Mouse (Mus musculus): ENCODE measurements around the gene Mlxipl.

Mlxipl gene

GRCm38 (mm10) chr5:135148715-135149052, 59.0 kb downstream of the Mlxipl start:
- no peak for DNase-seq

- peak; percentile 98 to 100 for DNase-seq
Observed at GRCm38 (mm10) chr5:135149053-135149819, 59.5 kb downstream of the Mlxipl start, which contains the start of gene Tbl2. Tbl2 (plus strand) TSS chr5:135149657.

DNA sequence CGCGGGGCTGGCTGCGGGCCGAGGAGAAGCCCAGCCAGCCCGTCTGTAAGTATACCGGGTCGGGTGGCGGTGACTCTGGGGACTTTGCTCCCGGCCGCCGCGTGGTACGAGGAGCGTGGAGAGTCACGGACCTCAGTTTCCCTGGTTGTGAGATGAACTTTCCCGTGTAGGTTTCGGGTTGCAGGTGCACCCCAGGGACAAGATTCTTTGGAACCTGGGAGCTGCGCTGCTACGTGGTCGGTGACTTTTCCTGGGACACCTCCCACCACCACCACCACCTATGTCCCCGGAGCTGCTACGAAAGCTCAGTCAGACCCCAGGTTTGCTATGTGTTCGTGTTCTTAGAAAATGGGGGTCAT, 60.1 kb downstream of the Mlxipl start:
- no peak for DNase-seq

DNA sequence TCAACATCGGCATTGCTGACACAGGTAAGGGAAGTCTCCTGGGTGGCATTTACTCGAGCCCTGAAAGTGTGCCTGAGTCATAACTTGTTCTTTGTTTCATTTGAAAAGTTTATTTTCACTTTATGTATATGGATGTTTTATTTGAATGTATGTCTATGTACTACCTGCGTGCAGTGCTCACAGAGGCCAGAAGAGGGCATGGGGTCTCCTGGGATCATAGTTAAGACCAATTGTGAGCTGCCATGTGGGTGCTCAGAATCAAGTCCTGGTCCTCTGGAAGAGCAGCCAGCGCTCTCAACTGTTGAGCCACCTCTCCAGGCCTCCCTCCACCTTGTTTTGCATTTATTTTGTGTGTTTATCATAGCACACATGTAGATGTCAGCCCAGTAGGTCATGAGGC, 66.8 kb downstream of the Mlxipl start:
- no peak for DNase-seq

GRCm38 (mm10) chr5:135161221-135161620, 71.5 kb downstream of the Mlxipl start:
- no peak for DNase-seq

- no peak for DNase-seq
Observed at GRCm38 (mm10) chr5:135161650-135162049, 72.0 kb downstream of the Mlxipl start.

DNA sequence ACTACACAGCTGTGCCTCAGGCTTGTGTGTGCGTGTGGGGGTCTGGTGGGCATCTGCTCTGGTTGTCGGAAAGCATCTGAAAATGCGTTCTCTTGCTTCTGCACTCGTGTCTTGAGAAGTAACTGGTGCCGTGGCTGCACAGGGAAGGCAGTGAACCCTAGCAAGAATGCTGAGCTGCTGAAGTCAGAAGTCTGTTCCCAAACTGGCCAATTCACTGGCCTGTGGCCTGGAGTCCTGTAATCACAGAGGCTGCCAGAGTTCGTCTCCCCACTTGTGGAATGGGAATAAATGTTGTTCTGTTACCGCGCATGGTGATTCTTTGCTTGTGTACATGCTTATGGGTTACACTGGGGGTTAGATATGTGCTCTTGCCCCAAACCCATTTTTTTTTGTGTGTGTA, 72.7 kb downstream of the Mlxipl start:
- DNase-seq: no peak

DNA sequence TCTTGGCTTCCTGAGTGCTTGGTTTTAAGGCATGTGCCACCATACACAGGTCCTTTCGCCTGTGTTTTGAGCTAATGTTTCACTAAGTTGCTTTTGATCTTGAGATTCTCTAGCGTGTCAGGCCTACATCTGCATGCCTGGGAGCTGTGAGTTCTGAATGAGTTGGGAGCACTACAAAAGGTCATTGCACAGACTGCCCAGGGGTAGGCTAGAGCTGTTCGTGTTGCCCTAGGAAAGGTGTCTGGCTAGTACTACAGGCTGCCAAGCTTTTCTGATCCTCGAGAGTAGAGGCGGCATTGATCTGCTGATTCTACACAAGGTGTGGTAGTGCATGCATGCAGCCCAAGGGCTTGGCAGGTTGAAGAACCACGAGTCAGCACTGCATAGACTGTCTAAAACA, 73.1 kb downstream of the Mlxipl start:
- DNase-seq: no peak

GRCm38 (mm10) chr5:135166909-135167308, 77.2 kb downstream of the Mlxipl start:
- DNase-seq: no peak

GRCm38 (mm10) chr5:135167469-135167868, 77.8 kb downstream of the Mlxipl start:
- no peak for DNase-seq

GRCm38 (mm10) chr5:135168063-135169062, 78.7 kb downstream of the Mlxipl start, which contains the start of gene Bcl7b:
Bcl7b (plus strand) TSS chr5:135168283.
- DNase-seq: peak; percentile 95 to 97

- DNase-seq: no peak
Observed at GRCm38 (mm10) chr5:135169479-135169878, 79.8 kb downstream of the Mlxipl start.

DNA sequence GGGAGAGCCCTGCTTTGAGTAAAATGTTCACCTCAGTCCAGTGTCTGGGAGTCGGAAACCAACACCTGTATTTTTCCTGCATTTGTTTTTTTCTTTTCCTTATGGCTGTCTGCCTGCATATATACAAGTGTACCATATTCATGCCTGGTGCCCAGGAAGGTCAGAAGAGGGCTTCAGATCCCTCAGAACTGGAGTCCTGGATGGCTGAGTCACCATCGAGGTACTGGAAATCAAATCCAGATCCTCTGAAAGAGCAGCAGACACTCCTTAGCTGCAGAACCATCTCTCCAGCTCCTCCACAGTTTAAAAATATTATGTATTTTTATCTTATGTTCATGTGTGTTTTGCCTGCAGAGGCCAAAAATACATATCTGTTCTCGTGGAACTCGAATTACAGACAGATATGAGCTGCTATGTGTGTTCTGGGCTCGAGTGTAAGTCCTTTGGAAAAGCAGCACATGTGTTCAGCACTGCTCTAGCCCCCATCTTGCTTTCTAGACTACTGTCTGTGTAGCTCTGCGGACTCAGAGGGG, 82.1 kb downstream of the Mlxipl start:
- no peak for DNase-seq

GRCm38 (mm10) chr5:135172986-135173385, 83.3 kb downstream of the Mlxipl start:
- DNase-seq: no peak

- no peak for DNase-seq
Observed at GRCm38 (mm10) chr5:135175086-135175485, 85.4 kb downstream of the Mlxipl start.

DNA sequence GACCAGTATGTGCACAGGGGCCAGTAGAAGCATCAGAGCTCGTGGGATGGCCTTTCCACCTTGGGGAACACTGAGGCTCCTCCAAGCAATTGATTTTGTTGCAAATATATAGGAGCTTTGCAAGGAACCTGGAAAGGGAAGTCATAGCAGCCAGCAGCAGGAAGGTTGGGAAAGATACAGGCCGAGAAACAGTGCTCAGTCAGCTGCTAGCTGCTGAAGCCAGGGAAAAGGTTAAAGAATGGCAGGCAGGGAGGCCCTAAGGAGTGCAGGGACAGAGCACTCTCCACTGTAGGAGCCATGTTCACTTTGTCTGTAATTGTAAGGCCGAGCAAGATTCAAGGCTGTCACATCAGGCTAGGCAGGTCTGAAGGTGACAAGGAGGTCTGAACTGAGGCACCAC, 88.8 kb downstream of the Mlxipl start:
- DNase-seq: no peak

DNA sequence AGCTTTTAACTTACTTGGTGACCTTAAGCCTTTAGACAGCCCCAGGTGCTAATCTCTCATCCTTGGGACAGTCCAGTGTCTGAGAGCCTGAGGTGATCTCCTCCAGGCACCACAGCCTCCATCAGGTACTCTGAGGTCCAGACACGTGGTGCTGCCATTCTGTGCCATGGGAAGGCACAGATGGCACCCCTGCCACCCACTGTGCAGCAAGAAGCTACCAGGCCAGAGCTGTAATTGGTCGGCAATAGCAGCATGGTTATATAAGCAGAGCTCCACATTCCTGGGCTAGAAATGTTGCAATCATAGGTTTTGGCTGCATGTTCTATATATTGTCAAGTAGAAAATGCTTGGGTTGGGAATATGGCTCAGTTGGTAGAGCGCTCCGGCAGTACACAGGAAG, 89.3 kb downstream of the Mlxipl start:
- no peak for DNase-seq

DNA sequence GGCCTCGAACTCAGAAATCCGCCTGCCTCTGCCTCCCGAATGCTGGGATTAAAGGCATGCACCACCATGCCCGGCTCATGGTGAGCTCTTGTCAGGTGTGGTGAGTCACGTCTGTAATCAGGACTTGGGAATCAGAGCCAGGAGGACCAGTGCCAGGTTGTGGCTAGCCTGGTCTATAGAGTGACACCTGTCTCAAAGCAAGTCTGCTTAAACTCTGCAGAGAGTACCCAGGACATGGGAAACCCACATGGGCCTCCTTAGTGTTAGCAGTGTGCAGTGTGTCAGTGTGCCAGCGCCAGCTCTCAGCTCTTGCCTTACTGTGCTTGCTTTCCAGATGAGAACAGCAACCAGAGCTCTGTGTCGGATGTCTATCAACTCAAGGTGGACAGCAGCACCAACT, 89.9 kb downstream of the Mlxipl start:
- no peak for DNase-seq

DNA sequence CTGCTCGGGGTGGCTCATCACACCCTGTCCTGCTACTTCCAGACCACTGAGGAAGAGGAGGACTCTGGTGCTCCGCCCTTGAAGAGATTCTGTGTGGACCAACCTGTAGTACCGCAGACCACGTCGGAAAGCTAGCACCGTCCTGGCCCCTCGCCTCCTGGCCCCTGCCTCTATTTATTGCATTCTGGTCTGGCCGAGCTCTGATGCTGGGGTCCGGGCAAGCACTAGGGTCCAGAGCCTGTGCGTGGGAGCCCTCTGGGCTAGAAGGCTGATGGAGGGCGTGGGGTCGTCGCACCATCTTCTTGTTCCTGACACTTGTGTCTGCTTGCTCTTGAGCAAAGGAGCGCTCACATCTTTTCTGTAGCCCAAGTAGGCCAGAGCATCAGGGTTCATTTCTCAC, 91.1 kb downstream of the Mlxipl start:
- DNase-seq: no peak

DNA sequence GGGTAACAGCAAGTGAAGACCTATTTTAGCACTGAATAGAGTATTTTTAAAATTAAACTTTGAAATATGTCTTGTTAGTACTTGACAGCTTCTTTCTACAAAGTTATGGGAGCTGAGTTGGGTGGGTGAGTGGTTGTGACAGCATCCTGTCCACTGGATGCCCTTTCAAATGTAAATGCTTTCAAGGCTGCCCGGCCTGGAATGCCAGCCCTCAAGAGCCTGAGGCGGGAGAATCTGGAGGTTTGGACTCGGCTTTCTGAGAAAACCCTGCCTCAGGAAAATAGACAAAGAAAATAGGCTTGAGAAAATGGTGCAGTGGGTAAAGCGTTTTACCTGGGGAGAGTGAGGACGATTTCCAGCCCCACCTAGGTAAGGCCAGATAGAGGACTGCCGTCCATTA, 92.1 kb downstream of the Mlxipl start:
- no peak for DNase-seq

- DNase-seq: no peak
Observed at GRCm38 (mm10) chr5:135183131-135183861, 93.6 kb downstream of the Mlxipl start.

DNA sequence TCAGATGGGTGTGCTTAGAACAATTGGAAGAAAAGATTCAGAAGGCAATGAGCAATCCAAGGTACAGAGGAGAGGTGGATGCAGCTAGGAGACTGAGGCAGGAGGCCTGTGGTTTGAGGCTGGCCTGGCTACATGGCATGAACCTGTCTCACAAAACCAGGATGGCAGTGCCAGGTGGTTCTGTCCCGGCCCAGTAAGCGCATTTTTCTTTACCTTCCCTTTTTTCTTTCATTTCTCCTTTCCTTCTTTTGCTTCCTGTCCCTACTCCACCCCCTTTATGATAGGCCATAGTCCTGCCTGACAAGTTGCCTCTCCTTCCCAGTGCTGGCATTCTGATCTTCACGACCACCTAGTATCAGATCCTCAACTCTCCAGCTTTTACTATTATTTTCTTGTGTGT, 95.3 kb downstream of the Mlxipl start:
- no peak for DNase-seq

DNA sequence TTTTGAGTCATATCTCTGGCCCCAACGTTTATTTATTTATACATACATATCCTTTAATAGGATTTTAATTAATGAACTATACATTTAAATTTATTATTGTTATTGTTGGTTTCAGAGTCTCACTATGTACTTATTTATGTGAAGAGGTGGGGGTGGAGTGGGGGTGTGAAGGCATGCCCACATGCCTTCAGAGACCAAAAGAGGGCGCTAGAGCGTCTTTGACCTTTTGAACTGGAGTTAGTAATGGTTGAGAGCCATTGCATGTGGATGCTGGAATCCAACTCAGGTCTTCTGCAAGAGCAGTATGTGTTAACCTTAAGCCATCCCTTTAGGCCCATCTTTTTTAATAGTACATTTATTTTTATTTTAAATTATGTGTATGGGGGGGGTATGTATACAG, 95.9 kb downstream of the Mlxipl start:
- peak; percentile 21 to 33 for DNase-seq

All from thymus, postnatal 36 days (tissue).